ENCODE assay signal across 20 mouse cellular contexts in genomic region chr1:151632567-151633356, GRCm38 (mm10).
DNase-seq lines count a peak whose midpoint lies in the region; ATAC-seq and TF ChIP-seq lines count a peak whose summit lies in the region.
"Had no signal": no experiment of that assay in that cellular context is flagged by ENCODE, and none has a peak within 500 bp of the region (broad histone marks: within the 10 kb centered on the region; RNA-seq: fewer than 3 reads in every experiment).

No protein-coding gene starts in this region.

- H3K9me3 ChIP-seq in heart, embryonic 10.5 days: no peaks in the 10 kb centered on the region
- H3K9me3 ChIP-seq in heart, embryonic 11.5 days (replicated peaks; ENCODE audit: control insufficient read depth, low read length): no peaks in the 10 kb centered on the region
- no peaks in the 10 kb centered on the region for H3K9me3 ChIP-seq in lung, embryonic 15.5 days
- H3K9me3 ChIP-seq in ES-E14 (ENCODE audit: control insufficient read depth, insufficient read depth, low read depth, low read length): no peaks in the 10 kb centered on the region
- no peaks in the 10 kb centered on the region for H3K9me3 ChIP-seq in stomach, embryonic 15.5 days
- H3K9me3 ChIP-seq: forebrain, embryonic 12.5 days; intestine, embryonic 15.5 days; limb, embryonic 12.5 days; neural tube, embryonic 12.5 days had no signal

- in situ Hi-C loops in ES-E14 (cut with MboI; ENCODE audit: low sequenced_read_pairs in 2 of 2, unreplicated experiment in 2 of 2): no loop called here

- no peaks in the 10 kb centered on the region for H3K36me3 ChIP-seq in heart, embryonic 10.5 days
- H3K36me3 ChIP-seq in heart, embryonic 11.5 days (ENCODE audit: control insufficient read depth, insufficient read depth, low read length): no peaks in the 10 kb centered on the region; the same call in 1 of the 2 replicates
- H3K36me3 ChIP-seq in lung, embryonic 15.5 days: no peaks in the 10 kb centered on the region
- no peaks in the 10 kb centered on the region for H3K36me3 ChIP-seq in ES-E14 (ENCODE audit: control insufficient read depth, insufficient read depth, low read length, poor library complexity, severe bottlenecking)
- no peaks in the 10 kb centered on the region for H3K36me3 ChIP-seq in stomach, embryonic 15.5 days
- H3K36me3 ChIP-seq: forebrain, embryonic 12.5 days; intestine, embryonic 15.5 days; limb, embryonic 12.5 days; neural tube, embryonic 12.5 days had no signal

- peak; percentile 68 for DNase-seq in heart, embryonic 10.5 days (ENCODE audit: low spot score)
- DNase-seq in lung, adult 2 months: no peak
- no peak for DNase-seq in ES-E14 (ENCODE audit: low read depth, low spot score)
- no peak for DNase-seq in left cerebral cortex, postnatal 14 days (ENCODE audit: low spot score in 2 of 2)
- no peak for DNase-seq in urinary bladder, adult 18-20 months (ENCODE audit: low spot score in 2 of 2)
- DNase-seq: adrenal gland, adult 2 months; cerebellum, adult 11 months; gastrocnemius, postnatal 25 days; right cerebral cortex, postnatal 14 days; thymus, postnatal 36 days had no signal

- ATAC-seq in heart, embryonic 11.5 days (replicated peaks; ENCODE audit: insufficient number of reproducible peaks, low FRiP score, low TSS enrichment): no peak
- no peak for ATAC-seq in lung, embryonic 15.5 days (ENCODE audit: borderline replicate concordance, extremely low read depth, low FRiP score, low TSS enrichment)
- no peak for ATAC-seq in stomach, embryonic 15.5 days (ENCODE audit: insufficient read depth, low FRiP score, low read depth)

- H3K27ac ChIP-seq in heart, embryonic 10.5 days: no peak overlapping the region
- H3K27ac ChIP-seq in heart, embryonic 11.5 days (ENCODE audit: low read depth, low read length): no peak overlapping the region
- 0 out of 2 replicates have a peak overlapping the region, but pooled peaks have one; percentile 21 for H3K27ac ChIP-seq in lung, embryonic 15.5 days
- H3K27ac ChIP-seq in ES-E14 (ENCODE audit: insufficient read depth, low read depth, low read length, poor library complexity, severe bottlenecking): no peak overlapping the region
- peak overlapping the region; percentile 70; the same call in 1 of the 2 replicates for H3K27ac ChIP-seq in stomach, embryonic 15.5 days
- H3K27ac ChIP-seq: forebrain, embryonic 12.5 days; hindbrain, embryonic 14.5 days; intestine, embryonic 15.5 days; left cerebral cortex, adult 2 months; limb, embryonic 12.5 days; neural tube, embryonic 12.5 days had no signal

- no peak for TF ChIP-seq CTCF in lung, adult 2 months (IDR thresholded peaks at IDR 0.05; ENCODE audit: insufficient read depth, low read length)

- WGBS in heart, embryonic 10.5 days: 93% methylated on average over 7 of the region's 7 CpGs
- WGBS in heart, embryonic 11.5 days (ENCODE audit: insufficient replicate concordance): 89% methylated on average over 7 of the region's 7 CpGs
- 94% methylated on average over 7 of the region's 7 CpGs for WGBS in lung, embryonic 15.5 days
- WGBS in lung, adult 2 months: 95% methylated on average over 7 of the region's 7 CpGs
- WGBS in stomach, embryonic 15.5 days: 91% methylated on average over 7 of the region's 7 CpGs

- TF ChIP-seq POLR2A in lung, adult 2 months (IDR thresholded peaks at IDR 0.05; ENCODE audit: borderline replicate concordance, extremely low read depth, low read depth, low read length): no peak

- H3K9ac ChIP-seq in heart, embryonic 11.5 days (ENCODE audit: low read depth, low read length): no peak overlapping the region
- no peak overlapping the region for H3K9ac ChIP-seq in lung, embryonic 15.5 days
- no peak overlapping the region for H3K9ac ChIP-seq in ES-E14 (ENCODE audit: insufficient read depth, low read depth, low read length, poor library complexity, severe bottlenecking)
- H3K9ac ChIP-seq in stomach, embryonic 15.5 days: no peak overlapping the region
- H3K9ac ChIP-seq: forebrain, embryonic 12.5 days; hindbrain, embryonic 14.5 days; intestine, embryonic 15.5 days; limb, embryonic 12.5 days; neural tube, embryonic 12.5 days had no signal

- intact Hi-C loops in left cerebral cortex, postnatal 14 days (cut with DNase I): no loop called here

- H3K4me2 ChIP-seq in heart, embryonic 11.5 days: no peak overlapping the region
- H3K4me2 ChIP-seq in lung, embryonic 15.5 days: no peak overlapping the region
- no peak overlapping the region for H3K4me2 ChIP-seq in stomach, embryonic 15.5 days
- H3K4me2 ChIP-seq: forebrain, embryonic 12.5 days; hindbrain, embryonic 14.5 days; intestine, embryonic 15.5 days; limb, embryonic 12.5 days; neural tube, embryonic 12.5 days had no signal

- no peaks in the 10 kb centered on the region for H3K27me3 ChIP-seq in heart, embryonic 10.5 days (ENCODE audit: insufficient read depth, poor library complexity, severe bottlenecking)
- no peaks in the 10 kb centered on the region for H3K27me3 ChIP-seq in heart, embryonic 11.5 days (ENCODE audit: control insufficient read depth, insufficient read depth, low read length)
- H3K27me3 ChIP-seq in lung, embryonic 15.5 days: peaks cover 15% of the 10 kb centered on the region
- no peaks in the 10 kb centered on the region for H3K27me3 ChIP-seq in stomach, embryonic 15.5 days (replicated peaks)
- H3K27me3 ChIP-seq: forebrain, embryonic 12.5 days; intestine, embryonic 15.5 days; limb, embryonic 12.5 days; neural tube, embryonic 12.5 days had no signal

- 0 out of 2 replicates have a peak, but pooled peaks cover 8% of the 10 kb centered on the region for H3K4me1 ChIP-seq in heart, embryonic 10.5 days
- H3K4me1 ChIP-seq in heart, embryonic 11.5 days (ENCODE audit: control insufficient read depth, insufficient read depth, low read length): peaks cover 4% of the 10 kb centered on the region; the same call in 1 of the 2 replicates
- peaks cover 16% of the 10 kb centered on the region for H3K4me1 ChIP-seq in lung, embryonic 15.5 days
- H3K4me1 ChIP-seq in lung, adult 2 months (ENCODE audit: control insufficient read depth, insufficient read depth, low read length): no peaks in the 10 kb centered on the region; the same call in 1 of the 2 replicates
- no peaks in the 10 kb centered on the region for H3K4me1 ChIP-seq in ES-E14 (ENCODE audit: control insufficient read depth in 2 of 2, insufficient read depth in 2 of 2, low read length in 2 of 2, poor library complexity in 1 of 2)
- peaks cover 6% of the 10 kb centered on the region for H3K4me1 ChIP-seq in stomach, embryonic 15.5 days
- H3K4me1 ChIP-seq: intestine, embryonic 15.5 days had no signal

- no peak overlapping the region for H3K4me3 ChIP-seq in heart, embryonic 10.5 days
- no peak overlapping the region for H3K4me3 ChIP-seq in heart, embryonic 11.5 days (ENCODE audit: low read depth, low read length)
- H3K4me3 ChIP-seq in lung, embryonic 15.5 days: no peak overlapping the region
- H3K4me3 ChIP-seq in lung, adult 2 months (replicated peaks; ENCODE audit: extremely low read depth, low read depth, low read length): no peak overlapping the region
- H3K4me3 ChIP-seq in ES-E14 (ENCODE audit: insufficient read depth in 1 of 2, low read depth in 1 of 2, low read length in 2 of 2, poor library complexity in 1 of 2, severe bottlenecking in 1 of 2): no peak overlapping the region
- H3K4me3 ChIP-seq in stomach, embryonic 15.5 days (replicated peaks): no peak overlapping the region
- H3K4me3 ChIP-seq: forebrain, embryonic 12.5 days; intestine, embryonic 15.5 days; left cerebral cortex, adult 2 months; limb, embryonic 12.5 days; megakaryocyte, embryonic 14.5 days; neural tube, embryonic 12.5 days had no signal

TF ChIP-seq in ES-E14, 5 proteins besides CTCF, POLR2A, EP300 and RAD21:
- no peak for TF ChIP-seq CHD2 (IDR thresholded peaks at IDR 0.05; ENCODE audit: low read depth, low read length)
- TF ChIP-seq ZC3H11A (IDR thresholded peaks at IDR 0.05; ENCODE audit: borderline replicate concordance, low read depth, low read length): peak; percentile 44; the same call in 1 of the 2 replicates
- no peak for TF ChIP-seq ZNF384 (IDR thresholded peaks at IDR 0.05; ENCODE audit: low read depth, low read length)
- TF ChIP-seq HCFC1 (IDR thresholded peaks at IDR 0.05; ENCODE audit: borderline replicate concordance, insufficient read depth, low read length): no peak
- TF ChIP-seq MAFK (IDR thresholded peaks at IDR 0.05; ENCODE audit: insufficient read depth, low read depth, low read length): no peak

Comparison
In these comparisons a context has a peak if more than half of its experiments do, and no peak if none do; other contexts are left out.
1. H3K27ac ChIP-seq: peak in lung, embryonic 15.5 days (single experiment) and stomach, embryonic 15.5 days (single experiment); none in heart, embryonic 10.5 days (single experiment), heart, embryonic 11.5 days (single experiment) and ES-E14 (single experiment).